Mouse (Mus musculus) intestine, embryonic 15.5 days (tissue): Measurements from ENCODE around the gene L1td1. TPM values are rescaled to one million over a fixed set of nuclear protein-coding genes. Genes with fewer than 3 reads are reported as not detected.
"Not testable (repeated sequence)": the region's sequence is repeated elsewhere in the genome, so short reads cannot be mapped to it uniquely, and the experiment has no call there.

Experiments
- ATAC-seq: fragments of 200-750 bp; cut with Nextera tagmentation; 2 replicates; pipeline ENCODE4 v1.8.0; 2017; ENCODE audit warnings: moderate TSS enrichment, moderate library complexity
- H3K27ac ChIP-seq: fragments of 300-500 bp; sonication (generic); 2 replicates; pipeline ENCODE4 v1.5.1; 2015; ENCODE audit warnings: mild to moderate bottlenecking, inconsistent platforms
- H3K27me3 ChIP-seq: fragments of 300-500 bp; sonication (generic); replicated peaks from 2 replicates; pipeline ENCODE4 v1.6.1; 2015; ENCODE audit warnings: inconsistent platforms
- H3K36me3 ChIP-seq: fragments of 300-500 bp; sonication (generic); 2 replicates; pipeline ENCODE4 v1.6.1; 2015; ENCODE audit warnings: inconsistent platforms
- H3K4me1 ChIP-seq: fragments of 300-500 bp; sonication (generic); replicated peaks from 2 replicates; pipeline ENCODE4 v1.6.1; 2015; ENCODE audit warnings: inconsistent platforms
- H3K4me2 ChIP-seq: fragments of 300-500 bp; sonication (generic); replicated peaks from 2 replicates; pipeline ENCODE4 v1.6.1; 2015; ENCODE audit warnings: mild to moderate bottlenecking, inconsistent platforms
- H3K4me3 ChIP-seq: fragments of 300-500 bp; sonication (generic); replicated peaks from 2 replicates; pipeline ENCODE4 v1.5.1; 2015; ENCODE audit warnings: inconsistent platforms
- H3K9ac ChIP-seq: fragments of 300-500 bp; sonication (generic); 2 replicates; pipeline ENCODE4 v1.6.1; 2015; ENCODE audit warnings: inconsistent platforms
- H3K9me3 ChIP-seq: fragments of 300-500 bp; sonication (generic); 2 replicates; pipeline ENCODE4 v1.6.1; 2016; ENCODE audit warnings: inconsistent platforms
- WGBS: fragments of 180-500 bp; shearing (Covaris S2); methylation state at CpG from one replicate; pipeline ENCODE4 v1.1.7; 2015; 5-methylcytosine and 5-hydroxymethylcytosine counted together
- polyA plus RNA-seq: library from polyadenylated mRNA; unstranded; fragments of >200 nt; fragmentation: Nextera tagmentation; extraction: Ambion mirVana; gene quantifications from 2 replicates; pipeline ENCODE4 v1.2.1, GENCODE M21; 2015

The L1td1 gene
- polyA plus RNA-seq, 1 experiment from 2014 or later, result 0.35 TPM

DNA sequence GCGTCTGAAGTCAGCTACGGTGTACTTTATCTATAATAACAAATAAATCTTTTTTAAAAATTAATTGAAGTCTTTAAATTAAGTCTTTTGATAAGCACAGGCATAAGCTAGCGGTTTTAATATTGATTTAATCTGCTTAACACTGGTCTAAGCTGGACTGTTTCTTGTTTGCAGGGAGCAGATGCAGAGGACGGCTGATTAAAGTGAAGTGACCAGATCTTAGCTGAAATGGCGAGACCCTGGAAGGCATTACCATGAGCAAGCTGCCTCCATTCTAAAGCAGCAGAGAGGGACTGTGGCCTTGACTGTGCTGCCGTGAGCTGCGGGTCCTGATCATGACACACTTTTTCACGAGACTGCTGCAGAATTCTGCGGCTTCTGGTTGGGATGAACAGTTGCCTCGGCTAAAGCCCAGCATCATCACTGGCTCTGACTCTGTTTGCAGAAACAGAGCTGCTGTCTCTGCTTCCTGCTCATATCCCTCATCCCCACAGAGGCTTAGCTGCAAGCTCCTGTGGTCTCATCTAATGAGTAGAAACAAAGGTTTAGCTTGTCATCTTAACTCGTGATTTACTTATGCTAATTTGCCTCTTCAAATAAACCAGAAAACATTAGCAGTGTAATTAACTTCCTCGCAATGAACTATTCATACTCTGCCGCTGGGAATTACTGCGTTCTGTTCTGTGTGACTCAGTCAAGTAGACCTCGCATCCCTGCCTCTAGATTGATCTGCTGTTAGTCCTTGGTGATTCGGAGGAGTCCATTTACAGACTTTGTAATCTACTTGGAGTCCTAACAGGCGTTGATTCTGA, 8.6 kb upstream of the L1td1 start:
- no peak overlapping the region for H3K27ac ChIP-seq
- H3K9me3 ChIP-seq, result no peaks in the 10 kb centered on the region
- 83% methylated on average over 17 of the region's 17 CpGs for WGBS
- H3K4me2 ChIP-seq, result no peak overlapping the region
- H3K4me3 ChIP-seq, result no peak overlapping the region
- ATAC-seq, result no peak
- H3K36me3 ChIP-seq, result no peaks in the 10 kb centered on the region
- no peaks in the 10 kb centered on the region for H3K27me3 ChIP-seq
- H3K4me1 ChIP-seq, result no peaks in the 10 kb centered on the region
- H3K9ac ChIP-seq, result no peak overlapping the region

DNA sequence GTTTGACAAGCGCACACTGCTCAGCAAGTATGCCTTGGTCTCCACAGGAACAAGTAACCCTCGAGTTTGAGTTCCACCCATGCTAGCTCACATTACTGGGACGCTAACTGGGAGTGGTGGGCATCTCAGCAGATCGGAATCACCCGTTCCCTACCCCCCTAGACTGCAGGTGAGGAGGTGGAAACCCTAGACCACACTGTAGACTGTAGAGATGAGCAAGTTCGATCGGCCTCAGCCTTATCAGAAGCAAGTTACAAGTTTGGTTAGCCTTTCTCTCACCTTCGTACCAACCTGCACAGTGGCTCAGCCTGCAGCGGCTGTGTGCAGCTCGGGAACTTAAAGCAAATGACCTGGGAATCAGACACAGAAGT, 8.0 kb upstream of the L1td1 start:
- Histone ChIP-seq H3K4me3 (no peak overlapping the region), H3K9ac (no peak overlapping the region), H3K4me2 (no peak overlapping the region), H3K4me1 (no peaks in the 10 kb centered on the region), H3K27me3 (no peaks in the 10 kb centered on the region), H3K27ac (no peak overlapping the region), H3K36me3 (no peaks in the 10 kb centered on the region), H3K9me3 (no peaks in the 10 kb centered on the region)
- ATAC-seq, result no peak
- WGBS, result 85% methylated on average over 10 of the region's 10 CpGs

DNA sequence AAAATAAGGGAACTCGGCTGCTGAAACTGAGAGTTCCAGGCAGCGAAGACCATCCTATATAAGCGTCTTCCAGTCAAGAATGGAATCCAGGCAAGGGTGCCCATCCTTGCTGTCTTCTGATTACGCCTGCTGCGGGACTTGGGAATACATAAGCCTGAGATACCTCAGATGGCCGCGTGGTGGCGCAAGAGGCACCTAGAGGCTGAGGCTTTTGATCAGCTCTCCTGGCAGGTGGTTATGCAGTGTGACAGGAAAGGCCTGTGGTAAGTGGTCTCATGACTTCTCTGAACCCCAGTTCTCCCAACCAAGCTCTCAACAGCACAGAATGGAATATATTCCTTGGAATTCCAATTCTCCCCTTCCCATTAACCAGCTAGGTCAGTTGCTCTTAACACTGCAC, 4.1 kb upstream of the L1td1 start:
- H3K27ac ChIP-seq, result no peak overlapping the region
- H3K27me3 ChIP-seq, result peaks cover 4% of the 10 kb centered on the region; the same call in 1 of the 2 replicates
- no peak overlapping the region for H3K9ac ChIP-seq
- 0 out of 2 replicates have a peak, but pooled peaks cover 3% of the 10 kb centered on the region for H3K4me1 ChIP-seq
- H3K4me3 ChIP-seq, result no peak overlapping the region
- ATAC-seq, result peak; percentile 35; the same call in 1 of the 2 replicates
- 13% methylated on average over 8 of the region's 8 CpGs for WGBS
- no peak overlapping the region for H3K4me2 ChIP-seq
- H3K36me3 ChIP-seq, result no peaks in the 10 kb centered on the region
- H3K9me3 ChIP-seq, result no peaks in the 10 kb centered on the region

DNA sequence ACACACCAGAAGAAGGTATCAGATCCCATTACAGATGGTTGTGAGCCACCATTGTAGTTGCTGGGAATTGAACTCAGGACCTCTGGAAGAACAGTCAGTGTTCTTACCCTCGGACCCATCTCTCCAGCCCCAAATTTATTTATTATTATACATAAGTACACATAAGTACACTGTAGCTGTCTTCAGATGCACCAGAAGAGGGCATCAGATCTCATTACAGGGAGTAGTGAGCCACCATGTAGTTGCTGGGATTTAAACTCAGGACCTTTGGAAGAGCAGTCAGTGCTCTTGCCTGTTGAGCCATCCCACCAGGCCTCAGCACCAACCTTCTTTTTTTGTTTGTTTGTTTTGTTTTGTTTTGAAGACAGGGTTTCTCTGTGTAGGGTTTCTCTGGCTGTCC, 1.9 kb upstream of the L1td1 start:
- H3K9me3 ChIP-seq, H3K27ac ChIP-seq, H3K4me2 ChIP-seq, H3K27me3 ChIP-seq, ATAC-seq, H3K36me3 ChIP-seq, H3K4me3 ChIP-seq, H3K4me1 ChIP-seq, H3K9ac ChIP-seq: not testable (repeated sequence)
- 88% methylated on average over 1 of the region's 1 CpGs for WGBS

DNA sequence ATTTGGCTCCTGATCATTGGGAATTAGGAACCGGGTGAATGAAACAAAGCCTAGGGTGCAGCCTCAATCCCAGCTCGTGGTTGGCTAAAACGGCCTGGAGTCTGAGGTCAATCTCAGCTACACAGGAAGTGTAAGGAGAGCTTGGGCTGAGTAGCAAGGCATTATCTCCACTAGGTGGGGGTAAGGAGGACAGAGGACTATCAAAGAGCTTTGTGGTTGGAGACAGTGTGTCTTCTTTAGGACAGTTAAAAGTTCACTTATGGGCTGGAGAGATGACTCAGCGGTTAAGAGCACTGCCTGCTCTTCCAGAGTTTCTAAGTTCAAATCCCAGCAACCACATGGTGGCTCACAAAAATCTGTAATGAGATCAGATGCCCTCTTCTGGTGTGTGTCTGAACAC, 1.1 kb upstream of the L1td1 start:
- no peaks in the 10 kb centered on the region for H3K36me3 ChIP-seq
- no peak overlapping the region for H3K27ac ChIP-seq
- no peak overlapping the region for H3K4me3 ChIP-seq
- WGBS, result 35% methylated on average over 4 of the region's 4 CpGs
- no peak overlapping the region for H3K9ac ChIP-seq
- H3K4me2 ChIP-seq, result no peak overlapping the region
- no peak; the same call in 1 of the 2 replicates for ATAC-seq
- H3K4me1 ChIP-seq, result 0 out of 2 replicates have a peak, but pooled peaks cover 3% of the 10 kb centered on the region
- peaks cover 4% of the 10 kb centered on the region; the same call in 1 of the 2 replicates for H3K27me3 ChIP-seq
- no peaks in the 10 kb centered on the region for H3K9me3 ChIP-seq

DNA sequence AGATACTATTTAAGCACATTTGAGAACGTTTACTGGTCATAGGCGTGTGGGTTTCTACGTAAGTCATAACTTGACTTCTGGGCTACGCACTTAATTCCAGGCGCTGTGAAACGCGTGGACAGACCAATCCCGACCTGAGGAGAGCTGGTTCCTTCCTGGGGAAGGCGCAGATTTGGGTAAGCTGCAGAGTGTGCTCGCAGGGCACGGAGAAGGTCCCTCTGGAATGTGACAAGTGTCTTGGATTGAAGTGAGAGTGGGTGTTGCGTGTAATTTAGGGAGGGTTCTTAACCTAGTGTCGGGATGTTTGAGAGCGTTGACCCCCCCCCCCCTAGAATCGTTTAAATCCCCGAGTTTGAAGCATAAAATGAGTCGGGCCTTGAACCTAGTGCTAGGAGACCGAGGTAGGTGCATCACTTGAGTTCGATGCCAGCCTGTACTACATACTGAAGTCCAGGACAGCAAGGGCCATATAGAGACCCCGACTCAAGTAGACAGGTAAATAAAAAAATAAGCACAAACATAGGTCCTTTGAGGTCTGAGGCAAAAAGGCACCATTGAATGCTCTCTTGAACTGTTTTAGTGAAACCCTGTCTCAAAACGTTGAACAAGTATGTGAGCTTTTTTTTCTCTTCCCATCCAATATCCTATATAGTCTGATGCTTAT, 893 bp downstream of the L1td1 start:
- H3K9ac ChIP-seq, result no peak overlapping the region
- peak overlapping the region; percentile 24; the same call in 1 of the 2 replicates for H3K4me3 ChIP-seq
- 0 out of 2 replicates have a peak, but pooled peaks cover 3% of the 10 kb centered on the region for H3K4me1 ChIP-seq
- H3K36me3 ChIP-seq, result no peaks in the 10 kb centered on the region
- peaks cover 4% of the 10 kb centered on the region; the same call in 1 of the 2 replicates for H3K27me3 ChIP-seq
- ATAC-seq, result no peak
- peak overlapping the region; percentile 68 for H3K4me2 ChIP-seq
- H3K27ac ChIP-seq, result no peak overlapping the region
- 11% methylated on average over 21 of the region's 21 CpGs for WGBS
- no peaks in the 10 kb centered on the region for H3K9me3 ChIP-seq

DNA sequence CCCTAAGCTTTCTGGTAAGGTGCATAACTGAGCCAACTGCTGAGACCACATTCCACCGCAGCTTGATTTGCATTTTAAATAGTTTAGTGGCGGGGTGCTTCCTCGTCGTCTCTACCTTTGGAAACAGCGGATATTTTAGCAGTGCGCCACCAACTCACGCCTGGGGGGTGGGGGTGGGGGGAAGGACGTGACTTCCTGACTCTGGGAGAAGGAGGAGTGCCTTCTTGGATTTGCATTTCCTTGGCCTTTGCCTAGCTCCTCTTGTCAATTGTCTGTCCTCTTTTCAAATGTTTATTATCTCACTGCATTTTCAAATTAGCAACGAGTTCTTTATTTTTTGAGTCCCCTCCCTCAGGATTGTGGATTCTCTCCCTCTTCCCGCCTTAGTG, 1.4 kb downstream of the L1td1 start:
- no peaks in the 10 kb centered on the region for H3K9me3 ChIP-seq
- ATAC-seq, result no peak
- H3K9ac ChIP-seq, result no peak overlapping the region
- no peaks in the 10 kb centered on the region for H3K36me3 ChIP-seq
- peaks cover 4% of the 10 kb centered on the region; the same call in 1 of the 2 replicates for H3K27me3 ChIP-seq
- 0 out of 2 replicates have a peak, but pooled peaks cover 3% of the 10 kb centered on the region for H3K4me1 ChIP-seq
- 11% methylated on average over 10 of the region's 10 CpGs for WGBS
- H3K4me2 ChIP-seq, result peak overlapping the region; percentile 68
- H3K27ac ChIP-seq, result no peak overlapping the region
- H3K4me3 ChIP-seq, result no peak overlapping the region

DNA sequence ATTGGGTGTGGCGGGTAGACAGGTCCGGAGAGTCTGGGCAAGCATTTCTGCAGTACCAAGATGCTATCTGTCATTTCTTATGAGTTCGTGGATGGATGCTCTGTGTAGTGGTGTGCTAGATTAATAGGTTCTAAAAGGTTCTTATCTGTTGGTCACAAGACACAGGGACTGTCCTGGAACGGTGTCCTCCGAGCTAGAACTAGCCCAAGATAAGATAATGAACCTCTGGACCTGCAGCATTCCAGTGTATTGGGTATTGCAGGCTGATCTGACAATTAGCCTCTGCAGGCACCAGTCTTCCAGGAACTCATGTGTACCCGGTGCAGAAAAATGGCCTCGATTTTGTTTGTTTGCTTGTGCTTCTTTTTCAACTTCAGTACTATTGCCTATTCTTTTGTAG, 2.2 kb downstream of the L1td1 start:
- H3K36me3 ChIP-seq, result no peaks in the 10 kb centered on the region
- no peak overlapping the region for H3K4me2 ChIP-seq
- 53% methylated on average over 7 of the region's 7 CpGs for WGBS
- H3K27ac ChIP-seq, result no peak overlapping the region
- H3K9me3 ChIP-seq, result no peaks in the 10 kb centered on the region
- ATAC-seq, result no peak
- H3K4me3 ChIP-seq, result no peak overlapping the region
- no peak overlapping the region for H3K9ac ChIP-seq
- H3K27me3 ChIP-seq, result peaks cover 4% of the 10 kb centered on the region; the same call in 1 of the 2 replicates
- 0 out of 2 replicates have a peak, but pooled peaks cover 3% of the 10 kb centered on the region for H3K4me1 ChIP-seq

DNA sequence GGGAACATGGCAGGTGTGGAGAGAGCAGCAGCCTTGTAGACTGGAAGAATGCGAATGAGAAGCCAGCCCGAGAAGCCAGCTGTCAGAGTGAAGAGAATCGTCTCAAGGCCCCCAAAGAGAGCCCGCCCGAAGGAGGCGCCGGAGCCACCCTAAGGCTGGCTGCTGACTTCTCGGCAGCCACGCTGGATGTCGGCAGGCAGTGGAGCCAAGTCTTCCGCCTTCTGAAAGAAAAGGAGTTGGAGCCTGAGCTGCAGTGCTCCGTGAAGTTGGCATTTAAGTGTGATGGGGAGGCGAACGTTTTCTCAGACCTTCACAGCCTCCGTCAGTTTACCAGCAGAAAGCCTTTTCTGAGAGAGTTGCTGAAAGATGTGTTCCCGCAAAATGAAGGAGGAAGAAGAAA, 7.1 kb downstream of the L1td1 start:
- no peak for ATAC-seq
- Histone ChIP-seq H3K9me3 (no peaks in the 10 kb centered on the region), H3K27me3 (no peaks in the 10 kb centered on the region), H3K4me3 (no peak overlapping the region), H3K27ac (no peak overlapping the region), H3K4me1 (no peaks in the 10 kb centered on the region), H3K36me3 (no peaks in the 10 kb centered on the region), H3K9ac (no peak overlapping the region), H3K4me2 (no peak overlapping the region)
- 93% methylated on average over 16 of the region's 16 CpGs for WGBS

DNA sequence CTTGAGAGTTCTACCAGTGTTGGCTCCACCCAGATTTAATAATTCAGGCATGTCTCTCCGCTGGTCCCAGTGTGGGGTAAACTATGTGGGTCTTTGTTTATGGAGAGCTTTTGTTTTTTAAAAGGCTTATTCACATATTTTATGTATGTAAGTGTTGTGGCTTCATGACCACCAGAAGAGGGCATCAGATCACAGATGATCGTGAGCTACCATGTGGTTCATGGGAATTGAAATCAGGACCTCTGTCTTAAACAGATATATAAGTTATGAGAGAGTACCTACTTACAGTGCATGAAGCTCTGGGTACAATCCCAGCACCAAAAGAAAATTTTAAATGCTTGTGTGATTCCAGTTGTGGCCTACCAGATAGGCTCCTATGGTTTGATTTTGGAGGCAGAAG, 13.2 kb downstream of the L1td1 start:
- no peaks in the 10 kb centered on the region for H3K36me3 ChIP-seq
- 0 out of 2 replicates have a peak, but pooled peaks cover 3% of the 10 kb centered on the region for H3K4me1 ChIP-seq
- no peaks in the 10 kb centered on the region for H3K27me3 ChIP-seq
- H3K4me2 ChIP-seq, result no peak overlapping the region
- no peaks in the 10 kb centered on the region for H3K9me3 ChIP-seq
- H3K27ac ChIP-seq, result no peak overlapping the region
- no peak overlapping the region for H3K4me3 ChIP-seq
- H3K9ac ChIP-seq, result no peak overlapping the region
- WGBS, result 29% methylated on average over 2 of the region's 2 CpGs
- ATAC-seq, result no peak

DNA sequence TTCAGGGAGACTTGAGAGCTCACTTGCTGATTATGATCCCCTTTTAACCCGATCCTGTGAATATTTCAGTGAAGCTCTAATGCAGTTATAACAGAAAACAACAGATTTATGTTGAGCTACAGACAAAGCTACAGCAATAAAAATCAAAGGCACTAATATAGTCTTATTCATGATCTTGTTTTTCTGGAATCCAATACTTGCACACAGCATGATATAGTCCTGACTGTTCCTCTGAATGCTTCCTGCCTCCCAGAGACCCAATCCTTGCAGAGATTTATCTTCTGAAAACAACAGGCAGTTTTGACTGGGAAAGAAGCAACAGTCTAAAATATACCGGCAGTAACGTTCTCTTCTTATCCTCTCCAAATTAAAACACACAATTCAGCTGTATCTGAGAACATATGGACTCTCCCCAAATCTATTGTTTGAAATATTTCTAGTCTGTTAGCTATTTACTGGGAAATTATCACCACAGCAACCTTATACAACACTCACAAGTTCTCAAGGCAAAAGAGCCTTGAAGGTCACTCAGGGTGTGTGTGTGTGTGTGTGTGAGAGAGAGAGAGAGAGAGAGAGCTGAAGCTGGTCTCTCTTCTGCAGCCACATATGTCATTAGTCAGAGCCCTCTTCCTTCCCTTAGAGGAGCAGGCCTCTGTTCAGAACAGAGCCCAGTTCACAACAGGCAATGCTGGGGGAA, 16.8 kb downstream of the L1td1 start:
- Histone ChIP-seq H3K27me3 (no peaks in the 10 kb centered on the region), H3K36me3 (no peaks in the 10 kb centered on the region), H3K4me1 (0 out of 2 replicates have a peak, but pooled peaks cover 3% of the 10 kb centered on the region), H3K4me2 (no peak overlapping the region), H3K4me3 (no peak overlapping the region), H3K9ac (no peak overlapping the region), H3K27ac (peak overlapping the region; percentile 23; the same call in 1 of the 2 replicates), H3K9me3 (no peaks in the 10 kb centered on the region)
- WGBS, result 40% methylated on average over 3 of the region's 3 CpGs
- ATAC-seq, result 0 out of 2 replicates have a peak, but pooled peaks have one; percentile 4

DNA sequence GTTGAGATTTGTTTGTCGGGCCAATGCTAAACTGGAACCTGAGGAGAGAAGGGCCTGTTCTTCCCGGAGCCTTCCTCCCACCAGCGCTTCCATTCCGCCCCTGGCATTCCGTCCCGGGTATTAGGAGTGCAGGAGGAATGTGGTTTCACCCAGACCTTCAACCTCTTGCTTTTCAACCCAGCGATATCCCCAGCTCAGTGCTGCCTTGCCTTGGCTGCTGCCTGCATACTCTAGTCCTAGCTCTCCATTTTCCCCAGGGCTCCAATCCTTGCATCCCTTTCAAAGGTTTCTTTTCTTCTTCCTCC, 17.3 kb downstream of the L1td1 start:
- Histone ChIP-seq H3K4me1 (0 out of 2 replicates have a peak, but pooled peaks cover 3% of the 10 kb centered on the region), H3K9ac (no peak overlapping the region), H3K4me2 (no peak overlapping the region), H3K36me3 (no peaks in the 10 kb centered on the region), H3K4me3 (no peak overlapping the region), H3K9me3 (no peaks in the 10 kb centered on the region), H3K27ac (peak overlapping the region; percentile 23; the same call in 1 of the 2 replicates), H3K27me3 (no peaks in the 10 kb centered on the region)
- WGBS, result 22% methylated on average over 7 of the region's 7 CpGs
- ATAC-seq, result 0 out of 2 replicates have a peak, but pooled peaks have one; percentile 36
